Mouse (Mus musculus): ENCODE measurements around the gene Cdyl2.

- TF ChIP-seq POLR2AphosphoS5 (IDR thresholded peaks at IDR 0.05; ENCODE audit: insufficient replicate concordance, low read depth, low read length) (no peak), CTCF (IDR thresholded peaks at IDR 0.05; ENCODE audit: low read depth, low read length) (no peak)
Observed at GRCm38 (mm10) chr8:116634436-116634835, 98.4 kb downstream of the Cdyl2 start.
